13 mouse cellular contexts compared by ENCODE assay signal in genomic region chr11:46912656-46913237, GRCm38 (mm10).
"Had no signal": no experiment of that assay in that cellular context is flagged by ENCODE, and none has a peak within 500 bp of the region (broad histone marks: within the 10 kb centered on the region; RNA-seq: fewer than 3 reads in every experiment).

No protein-coding gene starts in this region.

- H3K36me3 ChIP-seq: limb, embryonic 10.5 days; liver, embryonic 15.5 days; midbrain, embryonic 10.5 days; neural tube, embryonic 12.5 days; stomach, embryonic 15.5 days had no signal

- H3K4me1 ChIP-seq: limb, embryonic 10.5 days; liver, embryonic 15.5 days; midbrain, embryonic 10.5 days; neural tube, embryonic 12.5 days; stomach, embryonic 15.5 days had no signal

- H3K4me3 ChIP-seq: limb, embryonic 10.5 days; liver, embryonic 15.5 days; midbrain, embryonic 10.5 days; neural tube, embryonic 12.5 days; stomach, embryonic 15.5 days had no signal

- H3K27ac ChIP-seq: limb, embryonic 10.5 days; liver, embryonic 15.5 days; midbrain, embryonic 10.5 days; neural tube, embryonic 12.5 days; stomach, embryonic 15.5 days had no signal

- H3K27me3 ChIP-seq: liver, embryonic 15.5 days; neural tube, embryonic 12.5 days; stomach, embryonic 15.5 days had no signal

- DNase-seq: kidney, adult 18-20 months; kidney, postnatal 10 days; kidney, postnatal 4 days; lung, adult 2 months; lung, postnatal 36 days; midbrain, embryonic 14.5 days; right cerebral cortex, postnatal 14 days; thymus, postnatal 4 days had no signal
